Mouse (Mus musculus) small intestine, adult 2 months (tissue): ENCODE results near the gene Gtsf1l.

ENCODE experiments used
- CTCF ChIP-seq: fragments of 200-500 bp; IDR thresholded peaks from 2 replicates; pipeline ENCODE4 v1.5.1; 2012; ENCODE audit warnings: low read depth, mild to moderate bottlenecking, control low read depth, inconsistent platforms, low read length, moderate library complexity, mixed read lengths; ENCODE audit not compliant: insufficient replicate concordance, insufficient read length; ENCODE audit errors: extremely low read depth
- POLR2A ChIP-seq: fragments of 200-500 bp; IDR thresholded peaks from 2 replicates; pipeline ENCODE4 v1.6.1; 2012; ENCODE audit warnings: low read depth, mild to moderate bottlenecking, control low read depth, inconsistent platforms, low read length, moderate library complexity

GRCm38 (mm10) chr2:163102900-163103653 is 15.4 kb upstream of the Gtsf1l start:
- TF ChIP-seq CTCF (no peak), POLR2A (no peak)
